Mouse (Mus musculus): ENCODE data around the gene Spata2l.
"Not testable (repeated sequence)": the region's sequence is repeated elsewhere in the genome, so short reads cannot be mapped to it uniquely, and the experiment has no call there.

Gene Spata2l

DNA sequence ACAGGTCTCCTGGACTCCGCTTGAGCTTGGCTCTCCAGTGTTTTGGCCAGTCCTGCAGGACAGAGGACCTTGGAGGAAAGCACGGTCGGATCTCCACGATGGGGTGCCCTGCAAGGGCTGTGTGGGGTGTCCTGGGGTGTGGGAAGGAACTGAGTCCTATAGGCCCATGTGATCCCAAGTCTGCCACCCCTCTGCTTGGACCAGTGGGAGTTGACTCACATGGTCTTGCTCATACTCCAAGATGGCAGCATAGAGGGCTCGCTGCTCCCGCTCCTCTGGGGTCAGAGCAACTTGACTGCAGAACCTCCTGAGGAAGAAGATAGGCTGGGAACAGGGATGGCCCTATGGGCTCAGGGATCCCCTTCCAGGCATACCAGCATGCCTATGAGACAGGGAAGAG, 11.7 kb upstream of the Spata2l start:
- in situ Hi-C loops (cut with MboI, MseI), result no loop called here

DNA sequence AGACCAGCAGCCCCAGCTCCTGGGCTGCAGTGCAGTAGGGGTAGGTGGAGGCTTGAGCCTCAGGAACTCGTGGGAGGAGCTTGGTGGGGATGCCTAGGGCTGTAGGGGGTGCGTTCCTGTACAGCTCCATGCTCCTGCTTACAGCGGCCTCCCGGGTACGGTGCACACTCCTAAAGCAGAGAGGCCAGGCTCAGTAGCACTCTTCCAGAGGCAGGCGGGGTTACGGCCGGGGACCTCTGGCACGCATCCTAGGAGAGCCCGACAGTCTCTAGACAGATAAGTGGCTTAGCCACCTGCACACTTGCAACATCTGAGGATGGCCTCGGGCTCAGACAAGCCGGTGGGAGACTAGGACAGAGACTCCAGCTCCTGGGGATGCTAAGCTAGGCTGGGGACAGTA, 9.5 kb upstream of the Spata2l start:
- in situ Hi-C loops (cut with MboI, MseI), result no loop called here

DNA sequence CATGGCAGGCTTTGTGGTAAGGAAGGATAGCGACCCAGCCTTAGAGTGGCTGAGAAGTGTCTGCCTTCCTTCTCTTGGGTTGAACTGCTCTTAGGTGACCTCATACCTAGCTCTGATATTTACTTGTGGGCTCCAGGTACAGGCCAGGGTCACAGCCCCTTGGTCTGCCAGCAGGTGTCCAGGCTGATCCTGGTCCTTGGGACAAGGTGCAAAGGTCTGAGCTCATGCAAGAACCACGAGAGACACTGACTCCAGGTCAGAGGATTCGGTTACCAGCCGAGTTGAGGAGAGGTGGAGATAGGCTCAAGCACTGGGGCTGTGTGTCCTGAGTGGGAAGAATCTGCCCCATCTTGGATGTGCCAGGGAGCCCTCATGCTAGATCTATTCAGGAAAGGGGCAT, 8.3 kb upstream of the Spata2l start:
- in situ Hi-C loops (cut with MboI, MseI), result no loop called here

DNA sequence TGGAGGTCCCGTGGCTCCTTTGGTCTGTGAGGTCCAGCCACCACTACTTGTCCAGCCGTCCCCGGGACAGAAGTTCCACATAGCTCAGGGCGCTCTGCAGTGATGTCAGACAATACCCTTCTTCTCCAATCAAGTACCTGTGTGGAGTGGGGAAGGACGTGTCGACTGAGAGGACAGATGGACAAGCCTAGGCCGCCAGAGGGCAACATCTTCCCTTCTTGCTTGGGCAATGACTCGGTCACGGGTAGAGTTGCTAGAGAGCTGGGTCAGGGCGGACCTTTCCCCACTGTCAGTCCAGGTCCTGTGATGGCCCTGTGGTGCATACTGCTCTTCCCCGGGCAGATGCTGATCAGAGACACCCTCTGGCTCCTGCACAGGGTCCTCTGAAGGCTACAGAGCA, 7.0 kb upstream of the Spata2l start:
- in situ Hi-C loops (cut with MboI, MseI), result no loop called here

DNA sequence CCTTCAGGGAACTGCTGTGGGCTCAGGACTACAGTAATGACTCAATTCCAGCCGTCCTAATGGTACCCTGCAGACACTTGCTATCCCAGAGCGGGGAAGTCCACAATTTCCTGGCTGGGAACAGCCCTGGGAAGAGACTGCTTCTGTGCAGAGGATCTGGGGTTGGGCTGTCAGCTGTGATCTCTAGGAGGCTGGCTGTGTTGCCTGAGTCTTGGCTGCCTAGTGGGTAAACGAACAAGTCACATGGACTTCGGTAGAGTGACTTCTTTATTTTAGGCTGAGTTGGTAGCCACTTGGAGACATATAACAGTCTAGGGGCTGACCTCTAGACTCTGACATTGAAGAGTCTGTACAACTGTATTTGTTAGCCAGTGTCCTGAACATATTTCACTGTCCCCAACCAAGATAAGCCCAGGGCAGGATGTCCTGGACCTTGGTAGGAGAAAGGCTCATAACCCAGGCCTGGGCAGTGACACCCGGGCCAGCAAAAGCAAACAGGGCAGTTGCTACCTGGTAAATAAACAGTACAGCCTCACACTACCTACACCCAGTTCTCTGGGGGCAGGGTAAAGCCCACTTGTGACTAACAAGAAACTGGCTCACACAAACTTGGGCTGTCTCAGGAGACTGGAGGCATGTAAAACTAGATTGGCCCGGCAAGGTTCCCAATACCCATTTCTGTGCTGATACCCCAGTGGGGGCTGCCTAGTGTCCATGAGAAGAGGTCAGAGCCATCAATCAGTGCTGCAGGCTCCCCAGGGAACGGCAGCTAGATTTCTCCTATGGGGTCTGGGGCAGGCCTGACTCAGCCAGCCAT, 6.3 kb upstream of the Spata2l start:
- in situ Hi-C loops (cut with MboI, MseI), result no loop called here

DNA sequence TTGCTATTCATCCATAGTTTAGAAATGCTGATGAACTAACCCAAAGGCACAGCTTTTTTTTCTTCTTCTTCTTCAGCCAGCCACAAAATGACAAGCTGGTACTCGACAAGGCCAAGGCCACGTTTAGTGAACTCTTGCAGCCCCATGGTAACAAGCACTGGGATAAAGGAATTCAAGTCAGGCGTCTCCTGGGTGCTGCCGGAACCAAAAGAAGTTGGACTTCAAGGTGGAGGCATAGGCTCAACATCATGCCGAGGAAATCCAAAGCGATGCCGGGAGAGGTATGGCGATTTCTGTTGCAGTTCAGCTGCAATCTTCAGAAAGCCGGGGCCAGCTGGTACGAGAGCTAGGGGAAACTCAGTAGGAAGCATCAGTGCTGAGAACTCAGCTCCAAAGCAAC, 3.4 kb upstream of the Spata2l start:
- in situ Hi-C loops (cut with MboI, MseI), result no loop called here

DNA sequence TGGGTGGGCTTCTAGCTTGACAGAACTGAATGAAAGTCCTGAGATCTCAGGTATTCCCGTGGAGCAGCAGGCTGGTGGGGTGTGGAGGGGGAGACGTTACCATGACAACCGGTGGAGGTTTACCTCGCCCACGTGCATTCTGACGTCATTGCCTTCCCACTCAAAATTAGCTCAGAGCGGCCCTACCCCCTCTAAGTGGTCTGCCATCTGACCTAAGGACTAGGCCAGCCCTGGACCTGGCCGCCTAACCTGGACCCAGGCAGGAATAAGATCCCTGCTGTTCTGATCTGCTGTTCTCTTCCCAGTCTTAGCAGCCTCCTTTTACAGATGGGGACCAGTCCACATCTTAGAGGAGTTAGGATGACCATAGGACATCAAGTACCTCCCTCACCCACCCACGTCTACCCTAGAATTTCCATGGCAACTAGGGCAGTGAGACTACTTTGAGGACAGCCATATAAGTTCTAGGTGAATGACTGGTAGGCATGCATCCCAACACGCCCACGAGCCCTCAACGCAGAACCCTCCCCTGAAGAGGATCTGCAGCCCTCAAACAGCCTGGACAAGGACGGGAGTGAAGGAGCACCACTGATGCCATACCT, 1.0 kb downstream of the Spata2l start:
- in situ Hi-C loops (cut with MboI, MseI), result no loop called here

DNA sequence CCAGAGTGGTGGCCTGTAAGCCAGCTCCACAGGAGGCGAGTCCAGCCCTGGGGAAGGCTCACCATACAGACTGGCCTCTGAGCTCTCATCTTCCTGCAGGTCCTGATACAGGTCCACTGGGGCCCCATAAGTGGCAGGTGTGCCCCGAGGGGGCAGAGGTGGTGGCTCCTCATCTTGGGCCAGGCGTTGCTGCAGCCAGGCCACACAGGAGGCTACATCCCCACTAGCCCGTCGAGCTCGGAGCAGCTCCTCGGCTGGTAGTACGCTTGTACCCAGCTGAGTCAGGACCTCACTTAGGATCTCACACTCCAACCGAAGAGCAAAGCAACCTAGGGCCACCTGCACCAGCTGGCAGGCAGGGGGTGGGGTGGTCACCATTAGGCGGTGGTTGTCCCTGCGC, 2.3 kb downstream of the Spata2l start:
- in situ Hi-C loops (cut with MboI, MseI), result no loop called here

DNA sequence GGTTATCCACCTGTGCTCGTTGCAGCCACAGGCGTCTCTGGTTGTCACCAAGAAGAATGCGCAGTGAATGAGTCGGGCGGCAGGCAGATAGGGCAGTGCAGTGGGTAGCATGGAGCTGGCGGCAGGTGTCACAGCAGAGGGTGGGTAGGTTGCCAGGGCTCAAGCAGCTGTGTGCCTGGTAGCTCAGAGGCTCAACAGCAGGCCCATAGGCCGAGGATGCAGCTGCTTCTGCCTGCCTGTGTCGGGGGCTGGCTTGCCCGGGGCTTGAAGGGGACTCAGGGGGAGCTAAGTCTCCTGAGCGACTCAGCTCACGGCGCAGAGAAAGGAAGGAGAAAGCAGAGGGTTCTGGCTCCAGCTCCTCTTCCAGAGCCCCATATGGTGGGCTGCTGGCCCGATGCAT, 2.7 kb downstream of the Spata2l start:
- in situ Hi-C loops (cut with MboI, MseI), result no loop called here

DNA sequence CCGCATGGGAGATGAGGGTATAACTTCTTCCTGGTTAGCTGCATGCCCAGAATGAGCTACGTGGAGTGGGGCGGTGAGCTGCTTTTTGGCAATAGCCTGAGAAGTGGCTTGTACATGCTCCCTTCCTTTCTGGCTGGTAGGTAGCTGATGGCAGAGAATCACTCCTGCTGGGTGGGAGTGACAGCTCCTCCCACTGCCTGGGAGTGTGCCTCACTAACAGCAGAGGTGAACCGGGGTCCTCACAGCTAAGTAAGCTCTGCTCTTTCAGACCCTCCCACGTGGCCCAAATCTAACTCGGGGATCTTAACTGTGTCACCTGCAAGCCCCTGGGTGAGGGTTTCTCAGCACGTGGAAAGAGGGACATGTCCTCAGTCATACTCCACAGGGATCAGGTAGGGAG, 3.5 kb downstream of the Spata2l start:
- in situ Hi-C loops (cut with MboI, MseI), result no loop called here

DNA sequence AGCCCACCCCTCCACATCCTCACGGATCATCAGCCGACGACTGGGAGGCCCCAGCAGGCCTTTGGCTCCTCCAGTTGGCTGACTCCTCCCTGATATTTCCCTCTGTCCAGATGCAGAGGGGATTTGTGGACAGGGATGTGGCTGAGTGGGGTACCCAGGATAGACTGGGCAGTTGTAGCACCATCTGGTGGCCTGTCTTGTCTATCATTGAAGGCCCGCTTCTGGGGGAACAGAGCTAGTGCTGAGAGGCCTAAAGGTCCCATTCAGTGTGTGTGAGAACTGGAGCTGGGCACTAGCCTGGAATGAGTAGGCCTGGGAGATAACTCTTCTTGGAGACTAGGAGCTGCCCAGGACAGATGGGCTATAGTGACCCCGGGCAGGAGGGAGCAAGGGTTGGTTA, 4.3 kb downstream of the Spata2l start:
- in situ Hi-C loops (cut with MboI, MseI), result no loop called here

DNA sequence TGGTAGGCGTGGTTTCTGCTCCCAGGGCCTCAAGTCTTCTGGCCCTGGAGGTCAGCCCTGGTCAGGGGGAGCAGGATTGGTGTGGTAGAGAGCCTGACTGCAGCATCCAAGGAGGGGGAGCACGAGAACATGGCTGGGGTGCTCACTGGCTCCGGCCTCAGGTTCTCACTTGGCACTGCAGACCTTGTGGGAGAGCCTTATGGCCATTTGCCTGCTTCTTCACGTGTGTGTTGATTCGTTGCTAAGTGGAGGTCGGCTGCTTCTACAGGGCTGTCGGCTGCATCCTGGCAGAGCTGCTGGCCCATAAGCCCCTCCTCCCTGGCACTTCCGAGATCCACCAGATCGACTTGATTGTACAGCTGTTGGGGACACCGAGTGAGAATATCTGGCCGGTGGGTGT, 5.7 kb downstream of the Spata2l start:
- in situ Hi-C loops (cut with MboI, MseI), result not testable (repeated sequence)

DNA sequence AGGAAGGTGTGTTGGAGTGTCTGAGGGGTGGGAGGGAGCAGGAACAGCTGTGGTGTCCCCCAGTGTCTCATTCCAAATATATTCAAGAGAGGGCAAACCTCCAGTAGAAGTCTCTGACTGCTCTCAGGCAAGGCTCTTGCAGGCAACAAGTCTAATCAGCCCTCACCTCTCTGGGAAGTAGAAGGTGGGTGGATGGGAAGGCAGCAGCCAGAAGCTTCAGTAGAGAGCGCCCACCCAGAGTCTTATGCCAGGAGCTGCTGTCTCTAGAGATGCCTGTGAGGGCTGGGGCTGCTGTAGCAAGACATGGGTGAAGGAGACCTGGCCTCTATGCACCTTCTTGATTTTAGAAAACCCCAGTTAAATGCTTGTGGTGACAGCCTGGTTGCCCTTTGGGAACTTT, 7.6 kb downstream of the Spata2l start:
- in situ Hi-C loops (cut with MboI, MseI), result no loop called here

DNA sequence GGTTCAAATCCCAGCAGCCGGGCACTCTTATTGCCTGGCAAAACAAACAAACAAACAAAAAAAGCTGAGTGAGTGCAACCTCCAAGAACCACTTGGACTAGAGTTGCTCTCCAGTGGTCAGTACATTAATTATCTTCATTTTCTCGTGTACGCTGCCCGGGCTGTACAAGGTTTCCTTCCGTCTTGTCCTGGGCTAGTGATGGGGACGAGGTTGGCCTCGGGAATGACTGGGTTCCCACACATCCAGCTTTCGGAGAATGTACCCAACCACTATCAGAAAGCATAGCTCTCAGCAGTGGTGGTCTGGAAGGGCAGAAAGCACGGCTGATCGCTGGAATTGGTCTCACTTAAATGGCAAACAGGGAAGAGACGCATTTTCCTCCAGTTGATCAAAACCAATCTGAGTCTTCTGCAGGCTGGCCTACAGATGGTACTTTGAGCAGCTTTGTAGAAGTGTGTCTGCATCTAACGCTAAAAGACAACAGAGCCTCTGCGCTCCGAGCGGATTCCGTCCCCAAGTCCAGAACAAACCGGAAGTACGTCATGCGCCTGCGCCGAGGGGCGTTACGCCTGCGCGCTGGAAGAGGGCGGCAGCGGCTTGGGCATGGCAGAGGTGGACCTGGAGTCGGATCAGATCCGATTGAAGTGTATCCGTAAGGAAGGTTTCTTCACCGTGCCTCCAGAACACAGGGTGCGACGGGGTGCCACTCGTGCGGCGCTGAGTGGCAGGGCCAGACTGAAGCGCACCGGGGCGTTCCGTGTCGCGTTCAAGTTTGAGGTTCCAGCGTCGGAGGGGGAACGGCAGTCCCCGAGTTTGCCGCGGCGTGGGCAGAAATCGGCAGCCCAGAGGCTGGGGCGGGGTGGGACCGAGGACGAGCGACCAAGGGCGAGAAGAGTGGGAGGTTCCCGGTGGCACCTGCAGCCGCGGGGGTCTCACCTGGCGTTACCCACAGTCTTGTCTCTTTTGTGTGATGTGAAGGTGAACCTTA, 11.5 kb downstream of the Spata2l start, which contains the start of gene Cdk10:
TSS of gene Cdk10 (plus strand) at position 565 of the 989 bp plus-strand sequence.
- in situ Hi-C loops (cut with MboI, MseI), result no loop called here

DNA sequence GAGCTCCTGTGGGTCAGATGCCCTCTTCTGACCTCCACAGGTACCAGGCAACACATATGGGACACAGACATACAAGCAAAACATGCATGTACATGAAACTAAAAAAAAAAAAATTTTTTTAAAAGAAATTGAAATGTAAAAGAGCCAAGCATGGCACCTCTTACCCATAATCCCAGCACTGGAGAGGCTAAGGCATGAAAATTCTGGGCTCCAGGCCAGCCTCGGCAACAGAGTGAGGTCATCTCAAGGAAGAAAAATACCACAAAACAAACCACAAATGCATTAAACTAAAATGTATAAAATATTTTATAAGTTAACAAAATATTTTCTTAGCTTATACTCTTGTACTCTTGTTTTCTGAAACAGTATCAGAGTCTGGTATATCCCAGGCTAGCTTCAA, 15.1 kb downstream of the Spata2l start:
- in situ Hi-C loops (cut with MboI, MseI), result no loop called here

DNA sequence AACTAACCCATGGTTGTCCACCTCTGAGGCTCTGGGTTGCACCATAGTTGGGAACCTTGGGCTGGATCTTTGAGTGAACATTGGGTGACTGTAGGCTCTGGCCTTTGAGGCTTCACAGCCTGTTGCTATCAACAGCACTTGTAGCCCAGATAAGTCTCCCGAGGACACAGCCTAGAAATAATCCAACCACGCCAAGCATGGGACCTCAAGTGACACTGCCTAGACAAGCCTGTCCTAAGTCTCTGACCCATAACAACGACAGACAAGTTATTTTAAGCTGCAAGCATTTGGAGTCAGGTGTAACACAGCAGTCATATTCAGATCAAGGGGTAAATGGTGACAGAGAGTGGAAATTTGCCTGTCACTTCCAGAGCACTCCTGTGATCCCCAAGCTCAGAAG, 20.6 kb downstream of the Spata2l start:
- in situ Hi-C loops (cut with MboI, MseI), result no loop called here

DNA sequence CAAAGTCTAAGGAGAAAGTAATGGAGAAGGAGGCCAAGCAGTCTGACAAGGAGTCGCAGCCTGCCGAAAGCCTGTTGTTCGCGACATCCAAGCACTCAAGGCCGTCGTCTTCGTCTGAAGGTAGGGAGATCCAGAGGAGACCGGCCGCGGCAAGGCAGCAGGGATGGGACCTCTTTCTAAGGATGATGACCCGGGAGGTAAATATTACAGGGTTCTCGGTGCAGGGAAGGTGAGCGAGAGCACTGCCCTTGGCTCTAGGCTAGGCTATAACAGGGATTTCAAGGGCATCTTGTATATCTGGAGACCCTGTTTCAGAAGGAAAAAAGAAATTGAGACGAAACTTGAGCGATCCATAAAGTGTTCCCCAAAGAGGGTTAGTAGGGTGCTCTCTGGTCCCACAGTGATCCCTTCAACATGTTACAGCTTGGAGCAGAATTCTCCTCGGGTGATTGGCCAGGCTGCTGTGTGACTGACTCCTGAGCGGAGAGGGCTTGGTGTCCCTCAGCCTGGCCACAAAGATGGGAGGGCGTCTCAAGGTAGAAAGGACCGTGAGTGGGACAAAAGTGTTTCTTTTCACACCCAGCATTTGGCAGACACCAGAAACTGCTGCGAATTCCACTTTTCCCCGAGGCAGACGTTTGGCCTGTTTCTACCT, 22.8 kb downstream of the Spata2l start:
- in situ Hi-C loops (cut with MboI, MseI), result no loop called here

DNA sequence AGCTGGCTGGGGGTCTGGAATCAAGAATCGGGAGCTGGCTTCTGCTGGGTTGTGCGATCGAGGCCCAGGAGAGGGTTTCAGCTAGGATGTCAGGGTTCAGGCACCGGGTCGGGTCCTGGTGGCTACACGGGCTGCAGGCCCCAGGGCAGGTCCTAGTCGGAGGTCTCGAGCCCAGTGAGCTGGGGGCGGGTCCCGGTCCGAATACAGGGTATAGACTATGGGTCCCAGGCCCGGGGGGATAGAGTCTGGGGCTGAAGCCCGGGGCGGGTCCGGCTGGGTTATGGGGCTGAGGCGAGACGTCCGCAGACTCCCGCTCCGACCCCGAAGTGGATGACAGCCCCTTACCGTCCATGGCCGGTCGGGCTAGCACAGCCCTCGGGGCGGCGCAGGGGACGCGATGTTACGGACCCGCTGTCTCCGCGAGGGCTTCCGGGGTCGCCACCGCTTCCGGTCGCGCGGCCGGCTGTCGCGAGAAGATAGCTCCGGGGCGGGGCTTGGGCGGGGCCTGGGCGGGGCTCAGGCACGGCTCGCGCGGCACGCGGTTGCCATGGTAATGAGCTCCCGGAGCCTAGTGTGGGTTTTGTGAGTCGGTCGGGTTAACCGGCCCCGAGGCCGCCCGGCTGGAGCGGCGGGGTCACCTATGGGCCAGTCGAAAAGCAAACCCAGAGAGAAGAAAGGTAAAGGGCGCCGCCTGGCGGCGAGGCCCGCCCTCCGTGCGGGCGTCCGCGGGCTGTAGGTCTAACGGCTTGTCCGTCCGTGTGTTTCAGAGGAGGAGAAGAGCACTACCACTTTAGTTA, 23.5 kb downstream of the Spata2l start, which contains the start of the genes Chmp1a and Spata33:
TSS of gene Chmp1a (minus strand) at position 443 of the 797 bp plus-strand sequence.
TSS of gene Spata33 (plus strand) at position 512 of the 797 bp plus-strand sequence.
- in situ Hi-C loops (cut with MboI, MseI), result no loop called here

DNA sequence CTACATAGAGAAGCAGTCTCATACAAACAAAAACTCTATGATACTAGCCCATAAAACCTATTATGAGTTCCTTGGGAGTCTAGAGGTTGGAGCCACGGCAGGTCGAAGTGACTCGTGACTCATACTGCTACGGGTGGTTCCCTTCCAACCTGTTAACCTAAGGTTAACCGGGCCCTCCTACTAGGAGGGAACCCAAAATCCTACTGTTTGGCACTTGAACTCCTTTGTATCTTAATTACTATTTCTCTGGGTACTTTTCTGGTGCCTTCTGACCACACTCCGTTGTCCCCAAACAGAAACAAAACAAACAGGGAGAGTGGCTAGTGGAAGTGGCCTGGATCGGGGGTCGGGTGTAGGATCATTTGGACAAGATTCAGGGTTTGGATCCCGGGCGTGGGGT, 24.2 kb downstream of the Spata2l start:
- in situ Hi-C loops (cut with MboI, MseI), result no loop called here

DNA sequence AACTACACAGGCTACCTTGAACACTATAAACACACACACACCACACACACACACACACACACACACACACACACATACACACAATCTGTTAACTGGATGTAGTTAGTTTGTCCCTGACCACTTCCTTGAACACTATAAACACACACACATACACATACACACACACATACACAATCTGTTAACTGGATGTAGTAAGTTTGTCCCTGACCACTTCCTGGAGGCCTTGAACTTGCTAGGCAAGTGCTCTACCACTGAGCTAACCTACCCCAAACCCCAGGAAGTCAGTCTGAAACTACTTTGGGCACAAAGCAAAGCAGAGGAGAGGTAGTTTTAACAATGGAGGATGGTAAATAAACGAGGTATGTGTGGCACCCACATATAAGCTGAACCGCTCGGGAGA, 32.5 kb downstream of the Spata2l start:
- in situ Hi-C loops (cut with MboI, MseI), result loop anchor here (5.0 kb wide), 1 partner anchor 91 kb away; no protein-coding TSS in a partner anchor

DNA sequence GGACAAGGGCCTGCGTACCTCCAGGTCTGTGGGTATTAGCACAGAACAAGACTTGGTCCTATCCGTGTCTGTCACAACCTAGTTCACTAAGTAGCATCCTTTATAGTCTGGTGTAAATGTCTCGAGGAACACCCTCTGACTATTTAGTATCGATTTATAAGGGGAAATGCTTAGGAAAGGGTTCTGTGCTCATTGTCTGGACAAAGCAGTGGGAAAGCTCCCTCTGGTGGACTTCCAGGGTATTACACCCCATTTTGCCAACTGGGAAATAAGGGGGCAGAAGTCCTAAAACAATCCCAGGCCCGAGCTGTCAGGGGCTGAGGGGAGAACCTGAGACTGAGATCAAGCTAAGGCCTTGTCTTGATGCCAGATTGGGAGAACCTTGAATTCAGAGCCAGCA, 33.7 kb downstream of the Spata2l start:
- in situ Hi-C loops (cut with MboI, MseI), result loop anchor here (5.0 kb wide), 1 partner anchor 90 kb away; no protein-coding TSS in a partner anchor
